Mouse (Mus musculus) macrophage (primary cell): ENCODE results near the gene Toe1. TPM values are rescaled to one million over a fixed set of nuclear protein-coding genes. Genes with fewer than 3 reads are reported as not detected.

Experiments
- H3K27ac ChIP-seq: fragments of 350-480 bp; formaldehyde crosslinking; 2 replicates; pipeline ENCODE4 v1.9.0; 2021
- H3K36me3 ChIP-seq: fragments of 350-480 bp; formaldehyde crosslinking; 2 replicates; pipeline ENCODE4 v1.9.0; 2021; ENCODE audit errors: inconsistent target
- H3K4me3 ChIP-seq: fragments of 350-480 bp; formaldehyde crosslinking; 2 replicates; pipeline ENCODE4 v1.9.0; 2021; ENCODE audit errors: inconsistent target
- H3K79me2 ChIP-seq: fragments of 350-480 bp; formaldehyde crosslinking; 2 replicates; pipeline ENCODE4 v1.9.0; 2021; ENCODE audit errors: inconsistent target
- WGBS: methylation state at CpG from one replicate; pipeline ENCODE4 v1.1.7; 2026; ENCODE audit warnings: inconsistent platforms; ENCODE audit not compliant: missing documents; 5-methylcytosine and 5-hydroxymethylcytosine counted together
- polyA plus RNA-seq: library from polyadenylated mRNA; stranded (reverse); fragments of 250-400 nt; gene quantifications from 3 replicates; pipeline ENCODE4 v1.2.4, GENCODE M21; 2018; ENCODE audit warnings: inconsistent platforms

Toe1 gene
- polyA plus RNA-seq, 1 experiment from 2014 or later = 7.1 TPM

DNA sequence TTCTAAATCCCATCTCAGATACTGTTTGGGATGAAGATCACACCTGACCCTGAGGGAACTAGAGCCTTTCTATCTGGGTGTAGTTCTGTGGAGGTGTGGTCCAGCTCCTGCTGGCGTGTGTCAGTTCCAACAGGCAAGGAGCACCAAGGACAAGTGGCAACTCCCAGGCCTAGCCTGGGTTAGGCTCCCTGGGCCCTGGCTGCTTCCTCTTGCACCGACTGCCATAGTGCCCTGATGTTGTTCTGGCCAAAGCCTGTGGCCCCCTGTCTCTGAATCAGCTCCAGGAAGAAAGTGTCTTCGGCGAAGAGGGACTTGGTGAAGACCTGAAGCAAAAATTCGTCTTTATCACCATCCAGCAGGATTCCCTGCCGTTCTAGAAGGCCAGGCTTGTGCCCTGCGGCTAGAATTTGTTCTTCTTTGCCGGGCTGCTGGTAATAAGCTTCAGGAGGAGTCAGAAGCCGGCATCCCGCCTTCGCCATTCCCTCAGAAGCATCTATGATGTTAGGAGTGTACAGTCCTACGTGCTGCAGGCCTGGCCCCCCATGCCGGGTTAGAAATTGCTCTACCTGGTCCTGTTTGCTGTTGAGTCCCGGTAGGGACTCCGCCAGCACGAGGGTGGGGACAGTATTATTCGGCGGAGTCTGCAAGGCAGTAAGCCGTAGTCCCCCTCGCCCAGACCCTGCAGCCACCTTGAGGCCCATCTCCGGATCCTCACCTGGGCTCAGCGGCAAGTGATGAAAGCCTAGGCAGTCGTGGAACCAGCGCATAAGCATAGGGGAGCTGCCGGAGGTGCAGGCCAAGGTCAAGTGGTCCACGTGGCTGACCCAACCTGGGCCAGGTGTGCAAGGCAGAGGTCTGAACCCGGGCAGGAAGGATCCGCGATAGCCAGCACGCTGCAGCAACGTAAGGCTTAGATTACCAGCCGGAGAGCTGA lies 12.8 kb upstream of the Toe1 start:
- 59% methylated on average over 32 of the region's 32 CpGs for WGBS
- Histone ChIP-seq H3K4me3 (no peak overlapping the region), H3K36me3 (no peaks in the 10 kb centered on the region), H3K79me2 (no peaks in the 10 kb centered on the region), H3K27ac (no peak overlapping the region)

DNA sequence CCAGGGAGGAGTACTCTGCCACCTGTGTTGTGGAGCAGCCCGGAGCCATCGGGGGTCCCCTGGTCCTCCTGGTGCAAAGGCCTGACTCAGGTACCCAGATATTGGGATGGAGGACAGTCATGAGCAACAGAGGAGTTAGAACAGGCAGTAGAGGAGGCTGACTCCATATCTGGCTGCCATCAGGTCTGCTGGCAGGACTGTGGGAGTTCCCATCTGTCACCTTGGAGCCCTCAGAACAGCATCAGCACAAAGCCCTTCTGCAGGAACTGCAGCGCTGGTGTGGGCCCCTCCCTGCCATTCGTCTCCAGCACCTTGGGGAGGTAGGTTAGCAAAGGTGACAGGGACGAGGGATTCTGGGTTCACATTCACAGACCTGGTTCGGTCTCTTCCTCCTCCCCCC lies 10.0 kb upstream of the Toe1 start:
- Histone ChIP-seq H3K36me3 (no peaks in the 10 kb centered on the region), H3K79me2 (no peaks in the 10 kb centered on the region), H3K27ac (no peak overlapping the region), H3K4me3 (no peak overlapping the region)
- 86% methylated on average over 5 of the region's 6 CpGs for WGBS

DNA sequence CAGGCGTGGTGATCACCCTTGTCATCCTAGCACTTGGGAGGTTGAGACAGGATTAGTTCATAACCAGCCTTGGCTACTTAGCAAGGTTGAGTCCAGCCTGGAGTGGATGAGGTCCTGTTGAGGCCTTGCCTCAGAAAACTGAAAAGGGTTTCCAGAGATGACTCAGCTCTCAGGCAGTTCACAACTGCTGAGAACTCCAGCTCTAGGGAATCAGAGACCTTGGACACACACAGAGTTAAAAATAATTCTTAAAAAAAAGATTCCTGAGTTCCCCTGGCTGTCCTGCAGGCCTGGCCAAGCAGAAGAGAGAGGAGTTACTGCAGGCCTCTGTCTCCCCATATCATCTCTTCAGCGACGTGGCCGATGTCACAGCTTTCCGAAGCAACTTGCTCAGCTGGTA lies 7.8 kb upstream of the Toe1 start:
- H3K4me3 ChIP-seq = no peak overlapping the region
- H3K79me2 ChIP-seq = no peaks in the 10 kb centered on the region
- WGBS = 93% methylated on average over 5 of the region's 5 CpGs
- H3K36me3 ChIP-seq = no peaks in the 10 kb centered on the region
- no peak overlapping the region for H3K27ac ChIP-seq

DNA sequence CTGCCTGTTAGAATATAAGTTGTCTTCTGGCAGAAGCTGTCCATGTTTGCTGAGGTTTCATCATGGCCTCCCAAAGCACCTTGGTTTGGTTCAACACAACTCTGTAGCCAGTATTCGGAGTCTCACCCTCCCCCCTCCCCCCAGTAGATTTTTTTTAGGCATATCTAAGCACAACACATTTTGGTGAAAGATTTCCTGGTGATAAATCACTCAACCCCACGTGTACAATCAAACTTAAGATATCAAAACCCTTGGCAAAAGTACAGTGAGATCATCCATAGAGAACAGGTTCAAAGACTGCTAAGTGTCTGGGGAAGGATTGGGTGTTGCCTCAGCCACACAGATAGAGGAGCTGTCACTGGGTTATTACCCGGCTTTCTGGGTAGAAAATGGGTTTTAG lies 3.6 kb upstream of the Toe1 start:
- WGBS = 51% methylated on average over 3 of the region's 3 CpGs
- H3K36me3 ChIP-seq = no peaks in the 10 kb centered on the region
- no peak overlapping the region for H3K4me3 ChIP-seq
- peaks cover 13% of the 10 kb centered on the region for H3K79me2 ChIP-seq
- no peak overlapping the region for H3K27ac ChIP-seq

DNA sequence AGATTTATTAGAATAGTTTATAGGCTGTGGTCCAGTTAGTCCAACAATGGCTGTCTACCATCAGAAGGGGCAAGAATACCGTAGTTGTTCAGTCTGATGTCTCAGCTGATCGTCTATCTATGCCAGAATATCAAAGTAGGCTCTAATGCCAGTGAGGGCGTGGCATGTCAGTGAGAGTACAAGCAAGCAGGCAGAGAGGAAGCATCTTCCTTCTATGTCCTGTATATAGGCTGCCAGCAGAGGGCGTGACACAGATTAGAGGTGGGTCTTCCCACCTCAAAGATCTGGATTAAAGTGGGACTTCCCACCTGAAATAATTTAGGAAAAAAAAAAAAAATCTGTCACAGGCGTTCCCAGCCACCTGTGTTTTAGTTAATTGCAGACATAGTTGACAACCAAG lies 7.5 kb downstream of the Toe1 start:
- 42% methylated on average over 5 of the region's 5 CpGs for whole genome bisulfite sequencing

DNA sequence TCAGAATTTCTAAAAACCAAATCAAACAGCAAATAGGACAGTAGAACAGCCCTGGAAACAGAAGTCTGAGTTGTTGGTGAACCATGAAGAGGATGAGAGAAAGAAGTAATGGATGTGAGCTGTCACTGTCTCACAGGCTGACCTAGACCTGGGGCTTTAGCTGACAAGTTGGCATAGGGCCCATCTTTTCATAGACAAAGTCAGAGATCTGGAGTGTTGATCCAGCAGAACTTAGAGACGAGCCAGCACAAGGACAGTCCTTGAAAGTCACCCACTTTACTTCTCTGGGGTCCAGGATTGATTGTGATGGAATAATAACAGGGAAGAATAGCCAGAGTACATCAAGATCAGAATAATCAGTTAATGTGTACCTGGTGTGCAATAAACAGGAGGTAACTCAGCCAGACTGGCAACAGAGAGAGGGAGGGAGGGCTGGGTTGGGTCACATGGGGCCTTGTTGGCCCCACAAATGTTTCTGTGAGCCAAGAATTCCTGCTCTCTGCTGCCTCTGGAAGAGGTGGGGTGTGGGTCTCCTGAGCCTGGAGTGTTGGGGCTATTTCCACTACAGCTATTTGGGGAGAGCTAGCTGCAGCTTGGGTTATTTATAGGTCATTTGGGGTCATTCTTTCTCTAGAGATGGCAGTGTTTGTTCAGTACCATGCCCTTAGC lies 10.9 kb downstream of the Toe1 start:
- H3K36me3 ChIP-seq = peaks cover 6% of the 10 kb centered on the region; the same call in 1 of the 2 replicates
- H3K27ac ChIP-seq = no peak overlapping the region
- H3K79me2 ChIP-seq = no peaks in the 10 kb centered on the region
- 91% methylated on average over 1 of the region's 1 CpGs for WGBS
- no peak overlapping the region for H3K4me3 ChIP-seq

More for the DNA sequence above, 7.5 kb downstream of the Toe1 start:
- Histone ChIP-seq H3K79me2 (no peaks in the 10 kb centered on the region), H3K36me3 (peaks cover 39% of the 10 kb centered on the region), H3K27ac (no peak overlapping the region), H3K4me3 (no peak overlapping the region)

DNA sequence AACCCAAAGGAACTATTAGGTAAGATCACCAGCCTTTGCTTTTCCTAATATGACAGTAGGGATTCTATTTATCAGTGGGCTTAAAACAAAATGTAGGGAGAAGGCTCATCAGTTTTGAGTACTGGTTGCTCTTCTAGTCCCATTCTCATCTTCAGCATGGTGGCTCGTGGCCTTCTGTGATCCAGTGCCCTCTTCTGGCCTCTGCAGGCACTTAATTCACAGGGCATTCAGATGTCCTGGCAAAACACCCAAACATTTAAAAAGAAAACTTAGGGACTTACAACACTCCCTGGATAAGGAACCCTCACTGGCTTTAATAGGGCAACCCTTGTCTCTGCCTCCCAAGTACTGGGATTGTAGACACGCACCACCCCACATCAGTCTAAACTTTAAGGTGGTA lies 13.2 kb downstream of the Toe1 start:
- Histone ChIP-seq H3K4me3 (no peak overlapping the region), H3K79me2 (no peaks in the 10 kb centered on the region), H3K27ac (no peak overlapping the region), H3K36me3 (no peaks in the 10 kb centered on the region)
- 73% methylated on average over 2 of the region's 2 CpGs for WGBS

DNA sequence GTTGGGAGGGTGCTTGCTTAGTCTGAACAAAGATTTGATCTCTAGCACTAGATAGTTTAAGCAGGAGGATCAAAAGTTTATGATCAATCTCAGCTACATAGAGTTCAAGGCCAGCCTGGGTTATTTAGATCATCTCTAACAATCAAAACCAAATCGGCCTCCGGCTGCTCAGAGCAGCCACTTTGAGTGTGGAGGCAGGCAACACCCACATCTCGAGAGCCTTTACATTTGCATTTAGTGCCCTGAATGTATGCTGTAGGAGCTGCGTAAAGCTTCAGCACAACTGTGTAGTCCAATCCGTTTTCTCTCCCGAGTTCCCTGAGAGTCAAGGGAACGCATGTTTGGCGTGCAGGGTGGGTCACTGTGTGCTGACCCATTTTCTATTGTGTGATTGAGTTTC lies 15.0 kb downstream of the Toe1 start:
- Histone ChIP-seq H3K36me3 (no peaks in the 10 kb centered on the region), H3K27ac (no peak overlapping the region), H3K4me3 (no peak overlapping the region), H3K79me2 (no peaks in the 10 kb centered on the region)
- 97% methylated on average over 8 of the region's 8 CpGs for WGBS

DNA sequence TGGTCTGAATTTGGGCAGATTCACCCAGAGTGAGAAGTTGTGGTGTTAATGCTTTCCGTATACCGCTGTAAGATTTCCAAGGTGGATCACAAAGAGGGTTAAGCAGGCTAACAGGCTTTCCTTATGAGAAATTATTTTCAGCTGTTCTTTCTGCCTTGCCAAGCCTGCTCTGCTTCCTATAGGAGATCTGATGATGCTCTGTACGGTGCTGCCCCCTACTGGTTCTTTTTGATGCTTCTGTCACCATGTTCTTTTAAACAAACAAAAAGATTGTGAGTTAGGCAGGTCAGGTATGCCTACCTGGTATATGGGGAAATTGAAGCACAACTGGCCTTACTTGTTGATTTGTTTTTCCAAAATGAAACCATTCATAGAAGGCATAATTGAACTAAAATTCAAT lies 18.5 kb downstream of the Toe1 start:
- peak overlapping the region; percentile 92 for H3K27ac ChIP-seq
- no peak overlapping the region for H3K4me3 ChIP-seq
- H3K79me2 ChIP-seq = no peaks in the 10 kb centered on the region
- WGBS = 12% methylated on average over 3 of the region's 3 CpGs
- no peaks in the 10 kb centered on the region for H3K36me3 ChIP-seq

DNA sequence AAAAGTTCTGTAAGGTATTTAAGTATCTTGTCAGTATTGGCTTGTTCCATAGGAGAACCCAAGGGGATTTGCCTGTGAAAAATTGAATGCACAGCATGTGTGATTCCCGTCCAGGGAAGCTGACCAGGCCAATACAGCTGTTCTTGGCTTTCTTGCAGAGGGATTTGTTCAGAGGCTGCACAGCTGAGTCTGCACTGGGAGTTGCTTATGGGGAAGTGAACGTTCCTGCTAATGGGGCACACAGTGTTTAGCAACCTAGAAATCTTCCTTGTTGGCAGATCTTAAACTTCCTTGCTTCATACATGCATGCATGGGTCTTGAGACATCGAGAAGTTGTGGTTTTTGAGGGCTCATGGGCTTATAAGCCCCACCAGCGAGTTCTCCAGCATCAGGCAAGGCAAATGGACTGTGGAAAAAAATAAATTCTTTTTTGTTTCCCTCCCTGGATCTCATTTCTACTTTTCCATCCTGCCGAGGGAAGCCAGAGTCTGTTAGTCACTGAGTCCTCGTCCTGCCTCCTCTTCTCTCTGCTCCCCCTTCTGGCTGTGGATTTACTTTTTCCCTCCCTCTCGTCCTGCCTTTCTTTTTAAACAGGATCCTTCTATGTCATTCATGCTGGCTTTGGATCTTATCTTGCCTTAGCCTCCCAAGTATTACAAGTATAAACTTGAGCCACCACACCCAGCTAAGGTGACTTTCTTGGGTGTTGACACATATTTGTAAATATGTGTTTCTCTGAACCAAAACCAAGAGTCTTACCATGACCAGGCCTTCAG lies 19.3 kb downstream of the Toe1 start:
- peak overlapping the region; percentile 92 for H3K27ac ChIP-seq
- WGBS = 1% methylated on average over 7 of the region's 7 CpGs
- H3K79me2 ChIP-seq = no peaks in the 10 kb centered on the region
- H3K36me3 ChIP-seq = no peaks in the 10 kb centered on the region
- no peak overlapping the region for H3K4me3 ChIP-seq

DNA sequence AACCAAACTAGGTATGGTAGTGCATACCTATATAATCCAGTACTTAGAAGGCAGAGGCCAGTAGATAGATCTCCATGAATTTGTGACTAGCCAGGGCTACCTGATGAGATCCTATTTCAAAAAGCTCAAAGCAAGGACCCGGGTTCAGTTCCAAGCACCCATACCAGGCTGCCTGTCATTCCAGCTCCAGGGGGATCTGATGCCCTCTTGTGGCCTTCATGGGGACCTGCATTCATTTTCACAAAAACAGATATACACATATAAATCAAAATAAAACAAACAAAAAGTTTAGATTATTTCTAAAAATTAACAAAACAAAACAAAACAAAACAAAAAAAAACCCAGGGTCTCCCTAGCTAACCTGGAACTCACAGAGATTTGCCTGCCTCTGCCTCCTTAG lies 20.9 kb downstream of the Toe1 start:
- 100% methylated on average over 1 of the region's 1 CpGs for WGBS
- Histone ChIP-seq H3K79me2 (no peaks in the 10 kb centered on the region), H3K4me3 (no peak overlapping the region), H3K27ac (no peak overlapping the region), H3K36me3 (no peaks in the 10 kb centered on the region)

DNA sequence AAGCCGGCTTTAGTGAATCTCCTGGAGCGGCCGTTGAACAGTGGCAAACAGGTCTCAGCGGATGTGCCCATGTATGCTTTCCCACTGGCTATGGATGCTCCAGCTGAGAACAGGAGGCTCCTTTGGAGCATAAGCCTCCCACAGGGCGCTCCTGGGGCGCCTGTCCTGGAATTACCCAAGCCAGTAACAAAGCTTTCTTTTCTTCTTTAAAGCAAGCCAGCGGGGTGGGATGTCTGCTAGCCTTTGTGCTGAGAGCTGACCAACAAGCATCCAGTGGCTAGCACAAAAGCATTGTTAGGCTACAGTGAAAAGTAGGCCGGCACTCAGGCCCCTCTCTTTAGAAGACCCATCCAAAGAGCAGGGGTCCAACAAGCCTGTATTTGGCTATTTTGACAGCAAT lies 25.3 kb downstream of the Toe1 start:
- no peak overlapping the region for H3K4me3 ChIP-seq

DNA sequence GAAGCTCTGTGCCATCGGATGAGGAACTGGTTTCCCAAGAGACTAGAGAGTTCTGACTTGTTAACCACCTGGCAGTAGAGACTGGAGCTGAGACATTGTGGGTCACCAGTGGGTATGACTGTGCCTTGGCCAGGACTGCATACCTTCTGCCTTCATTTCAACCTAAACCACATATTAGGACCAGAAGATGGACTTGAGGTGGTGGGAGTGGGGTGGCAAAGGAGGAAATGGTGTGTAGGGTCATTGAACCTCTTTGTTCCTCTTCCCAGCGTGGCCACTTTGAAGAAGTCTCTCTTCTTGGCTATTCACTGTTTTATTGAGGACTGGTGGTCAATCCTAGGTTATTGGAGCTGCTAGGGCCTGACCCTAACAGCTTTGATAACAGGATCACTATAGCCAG lies 26.1 kb downstream of the Toe1 start:
- Histone ChIP-seq H3K36me3 (no peaks in the 10 kb centered on the region), H3K4me3 (no peak overlapping the region), H3K27ac (no peak overlapping the region), H3K79me2 (no peaks in the 10 kb centered on the region)
- 45% methylated on average over 2 of the region's 2 CpGs for WGBS

More for the DNA sequence above, 25.3 kb downstream of the Toe1 start:
- H3K79me2 ChIP-seq = no peaks in the 10 kb centered on the region
- WGBS = 96% methylated on average over 8 of the region's 8 CpGs
- H3K36me3 ChIP-seq = no peaks in the 10 kb centered on the region
- H3K27ac ChIP-seq = no peak overlapping the region

DNA sequence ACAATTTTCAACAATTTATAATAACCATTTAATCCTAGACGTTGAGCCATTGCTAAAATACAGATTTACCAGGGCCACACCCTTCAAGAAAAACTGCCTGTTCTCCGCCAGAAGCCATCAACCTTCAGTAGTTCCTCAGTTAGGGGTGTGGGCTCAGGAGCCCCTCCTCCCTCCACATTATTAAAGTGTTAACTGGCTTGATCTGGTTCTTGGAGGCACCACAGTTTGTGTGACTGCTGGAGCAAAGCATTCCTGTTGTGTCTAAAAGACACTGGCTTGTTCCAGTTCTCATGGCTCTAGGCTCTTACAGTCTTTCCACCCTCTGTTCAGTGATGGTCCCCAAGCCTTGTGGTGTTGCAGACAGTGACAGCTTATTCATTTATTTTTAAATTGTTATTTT lies 26.9 kb downstream of the Toe1 start:
- no peaks in the 10 kb centered on the region for H3K79me2 ChIP-seq
- no peak overlapping the region for H3K27ac ChIP-seq

DNA sequence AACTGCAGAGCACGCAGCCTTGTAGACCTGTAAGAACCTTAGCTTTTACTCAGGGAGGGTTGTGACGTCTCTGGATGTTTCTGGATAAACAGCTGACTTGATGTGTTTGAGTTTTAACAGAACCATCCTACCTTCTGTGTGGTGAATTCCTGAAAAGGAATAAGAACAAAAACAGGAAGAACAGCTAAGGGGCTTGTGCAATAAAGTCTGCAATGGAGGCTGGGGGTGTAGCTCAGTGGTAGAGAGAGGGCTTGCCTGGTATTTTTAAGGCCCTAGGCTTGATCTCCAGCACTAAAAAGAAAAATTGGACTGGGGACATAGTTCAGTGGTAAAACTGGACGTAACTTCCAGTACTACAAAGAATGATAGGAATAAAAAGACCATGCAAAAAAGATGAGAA lies 30.4 kb downstream of the Toe1 start:
- Histone ChIP-seq H3K79me2 (no peaks in the 10 kb centered on the region), H3K36me3 (no peaks in the 10 kb centered on the region), H3K27ac (no peak overlapping the region), H3K4me3 (no peak overlapping the region)
- 68% methylated on average over 3 of the region's 3 CpGs for WGBS

More for the DNA sequence above, 26.9 kb downstream of the Toe1 start:
- WGBS = 94% methylated on average over 2 of the region's 2 CpGs
- H3K4me3 ChIP-seq = no peak overlapping the region
- no peaks in the 10 kb centered on the region for H3K36me3 ChIP-seq
